Mouse (Mus musculus) hindbrain, embryonic 10.5 days (tissue): ENCODE results near the gene Gata2. TPM values are rescaled to one million over a fixed set of nuclear protein-coding genes. Genes with fewer than 3 reads are reported as not detected.
A peak's percentile ranks its signal among the peaks of the same experiment; 100 is the strongest.

ENCODE experiments used
- DNase-seq: peaks from one replicate; pipeline ENCODE4 v3.0.0-alpha.2; 2017; ENCODE audit warnings: low spot score
- H3K27ac ChIP-seq: fragments of 300-500 bp; sonication (generic); 2 replicates; pipeline ENCODE4 v1.5.1; 2016; ENCODE audit warnings: mild to moderate bottlenecking, moderate library complexity
- H3K27me3 ChIP-seq: fragments of 300-500 bp; sonication (generic); 2 replicates; pipeline ENCODE4 v1.6.1; 2016; ENCODE audit warnings: mild to moderate bottlenecking; ENCODE audit not compliant: poor library complexity, insufficient read depth, severe bottlenecking
- H3K36me3 ChIP-seq: fragments of 300-500 bp; sonication (generic); 2 replicates; pipeline ENCODE4 v1.6.1; 2016; ENCODE audit warnings: mild to moderate bottlenecking, moderate library complexity
- H3K4me1 ChIP-seq: fragments of 300-500 bp; sonication (generic); replicated peaks from 2 replicates; pipeline ENCODE4 v1.6.1; 2016; ENCODE audit warnings: mild to moderate bottlenecking
- H3K4me3 ChIP-seq: fragments of 300-500 bp; sonication (generic); 2 replicates; pipeline ENCODE4 v1.5.1; 2016; ENCODE audit warnings: mild to moderate bottlenecking, moderate library complexity
- H3K9me3 ChIP-seq: fragments of 300-500 bp; sonication (generic); 2 replicates; pipeline ENCODE4 v1.6.1; 2016; ENCODE audit warnings: mild to moderate bottlenecking, moderate library complexity
- WGBS: fragments of 180-500 bp; shearing (Covaris S2); methylation state at CpG from one replicate; pipeline ENCODE4 v1.1.7; 2016; 5-methylcytosine and 5-hydroxymethylcytosine counted together
- polyA plus RNA-seq: library from polyadenylated mRNA; unstranded; fragments of >200 nt; fragmentation: Nextera tagmentation; extraction: Ambion mirVana; gene quantifications from 2 replicates; pipeline ENCODE4 v1.2.1, GENCODE M21; 2016

Gene Gata2
- polyA plus RNA-seq, 1 experiment from 2014 or later: 20.0 TPM

DNA sequence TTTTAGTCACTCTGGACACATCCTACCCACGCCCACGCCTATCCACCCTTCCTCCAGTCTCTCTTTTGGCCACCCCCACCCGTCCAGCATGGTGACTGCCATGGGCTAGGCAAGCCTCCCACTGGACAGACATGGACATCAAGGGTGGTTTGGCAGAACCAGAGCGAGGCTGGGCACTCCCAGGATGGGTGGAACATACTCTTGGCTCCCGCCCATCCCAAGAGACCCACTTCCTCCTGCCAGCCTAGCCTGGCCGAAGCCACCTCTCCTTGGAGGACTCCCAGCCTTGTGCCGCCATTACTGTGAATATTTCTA, 11.7 kb downstream of the Gata2 start:
- no peaks in the 10 kb centered on the region for H3K9me3 ChIP-seq
- peaks cover 97% of the 10 kb centered on the region for H3K27me3 ChIP-seq
- no peak overlapping the region for H3K27ac ChIP-seq
- H3K4me3 ChIP-seq: no peak overlapping the region
- H3K36me3 ChIP-seq: no peaks in the 10 kb centered on the region
- H3K4me1 ChIP-seq: peaks cover 46% of the 10 kb centered on the region
- no peak for DNase-seq
- 20% methylated on average over 7 of the region's 7 CpGs for WGBS

DNA sequence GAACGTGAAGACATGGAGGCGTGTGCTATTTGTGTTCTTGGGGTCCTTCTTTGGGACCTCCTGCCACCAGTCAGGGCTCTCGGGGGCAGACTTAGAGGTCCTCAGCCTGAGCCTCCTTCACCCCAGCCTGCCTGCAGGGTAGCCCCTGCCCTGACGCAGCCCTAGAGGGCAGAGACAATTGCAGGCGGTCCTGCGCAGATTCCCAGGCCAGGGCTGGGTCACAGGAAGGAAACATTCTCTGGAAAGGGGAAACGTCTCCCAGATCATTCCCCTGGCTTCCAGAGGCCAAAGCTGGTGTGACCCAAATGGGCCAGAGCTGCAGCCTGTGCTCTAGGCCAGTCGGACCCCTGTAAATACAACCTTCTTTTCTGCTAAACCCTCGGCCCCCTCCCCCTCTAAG, 12.2 kb downstream of the Gata2 start:
- no peaks in the 10 kb centered on the region for H3K36me3 ChIP-seq
- peaks cover 40% of the 10 kb centered on the region for H3K4me1 ChIP-seq
- H3K27ac ChIP-seq: no peak overlapping the region
- WGBS: 9% methylated on average over 9 of the region's 9 CpGs
- peaks cover 91% of the 10 kb centered on the region for H3K27me3 ChIP-seq
- no peaks in the 10 kb centered on the region for H3K9me3 ChIP-seq
- no peak for DNase-seq
- no peak overlapping the region for H3K4me3 ChIP-seq

DNA sequence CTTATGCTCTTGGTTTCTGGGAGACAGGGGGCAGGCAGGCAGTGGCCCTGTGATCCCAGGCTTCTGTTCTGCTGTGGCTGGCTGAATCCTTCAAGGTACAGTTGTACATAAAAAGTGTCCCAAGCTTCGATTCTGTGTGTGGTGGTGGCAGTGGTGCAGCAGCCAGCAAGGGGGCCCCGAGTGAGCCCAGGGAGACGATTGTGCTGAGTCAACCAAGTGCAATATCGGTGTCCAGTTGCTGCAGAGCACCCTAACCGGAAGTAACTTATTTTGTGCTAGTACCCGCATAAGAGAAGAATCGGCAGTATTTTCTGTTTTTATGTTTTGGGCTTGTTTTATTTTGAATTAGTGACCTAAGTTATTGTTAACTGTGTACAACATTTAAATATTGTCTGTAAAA, 12.9 kb downstream of the Gata2 start:
- 46% methylated on average over 7 of the region's 7 CpGs for WGBS
- H3K9me3 ChIP-seq: no peaks in the 10 kb centered on the region
- H3K36me3 ChIP-seq: no peaks in the 10 kb centered on the region
- no peak for DNase-seq
- peaks cover 35% of the 10 kb centered on the region for H3K4me1 ChIP-seq
- peaks cover 85% of the 10 kb centered on the region for H3K27me3 ChIP-seq
- 0 out of 2 replicates have a peak overlapping the region, but pooled peaks have one; percentile 23 for H3K27ac ChIP-seq
- H3K4me3 ChIP-seq: no peak overlapping the region

DNA sequence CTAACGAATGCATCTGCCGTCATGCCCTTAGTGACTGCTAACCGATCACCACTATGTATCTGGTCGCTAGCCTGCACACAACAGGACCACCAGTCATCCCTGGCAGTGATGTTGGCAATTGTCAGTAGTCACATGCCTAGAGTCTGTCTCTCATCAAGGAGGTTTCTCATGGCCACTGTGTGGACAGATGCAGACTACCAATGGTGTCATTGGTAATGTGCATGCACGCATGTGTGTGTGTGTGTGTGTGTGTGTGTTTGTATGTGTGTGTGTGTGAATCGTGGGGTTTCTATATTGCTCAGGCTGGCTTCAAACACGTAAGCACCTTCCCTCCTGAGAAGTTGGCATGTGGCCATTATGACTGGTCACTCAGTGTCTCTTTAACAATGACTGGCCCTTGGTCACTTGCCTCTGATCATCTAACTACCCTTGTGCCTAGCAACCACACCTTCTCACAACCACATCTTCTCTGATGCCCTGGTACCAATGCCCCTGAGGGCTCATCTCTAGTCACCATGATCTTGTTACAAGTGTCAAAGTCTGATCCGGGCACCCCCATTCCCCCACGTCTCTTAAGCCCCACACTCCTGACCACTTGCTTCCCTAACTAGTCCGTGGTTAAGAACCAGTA, 13.8 kb downstream of the Gata2 start:
- Histone ChIP-seq H3K4me3 (no peak overlapping the region), H3K27me3 (peaks cover 76% of the 10 kb centered on the region), H3K4me1 (peaks cover 35% of the 10 kb centered on the region), H3K36me3 (no peaks in the 10 kb centered on the region), H3K9me3 (no peaks in the 10 kb centered on the region), H3K27ac (no peak overlapping the region)
- WGBS: 86% methylated on average over 10 of the region's 10 CpGs
- DNase-seq: no peak

DNA sequence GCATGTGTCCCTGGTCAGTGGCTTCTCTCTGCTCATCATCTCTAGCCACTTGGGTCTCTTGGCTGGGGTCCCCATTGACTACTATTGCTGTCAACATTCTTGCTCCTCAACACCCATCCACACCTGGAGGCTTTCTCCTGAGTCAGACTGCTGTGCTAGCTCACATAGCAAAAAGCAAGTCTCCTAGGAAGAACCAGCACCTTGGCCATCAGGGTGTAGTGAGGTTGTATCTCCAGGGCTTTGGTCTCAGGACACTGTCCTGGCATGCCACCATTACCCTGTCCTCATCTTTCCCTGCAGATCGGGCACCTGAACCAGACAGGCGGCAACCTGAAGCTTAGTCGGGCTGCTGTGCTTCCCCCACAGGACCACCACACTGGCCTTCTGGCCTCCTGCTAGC, 14.6 kb downstream of the Gata2 start:
- H3K4me3 ChIP-seq: no peak overlapping the region
- peaks cover 68% of the 10 kb centered on the region for H3K27me3 ChIP-seq
- WGBS: 88% methylated on average over 3 of the region's 3 CpGs
- H3K9me3 ChIP-seq: no peaks in the 10 kb centered on the region
- H3K27ac ChIP-seq: no peak overlapping the region
- H3K4me1 ChIP-seq: peaks cover 29% of the 10 kb centered on the region
- H3K36me3 ChIP-seq: no peaks in the 10 kb centered on the region
- no peak for DNase-seq

GRCm38 (mm10) chr6:88209453-88209852, 15.8 kb downstream of the Gata2 start:
- Histone ChIP-seq H3K27me3 (peaks cover 56% of the 10 kb centered on the region), H3K4me1 (peaks cover 19% of the 10 kb centered on the region), H3K9me3 (no peaks in the 10 kb centered on the region), H3K27ac (no peak overlapping the region), H3K36me3 (no peaks in the 10 kb centered on the region), H3K4me3 (no peak overlapping the region)
- WGBS: 79% methylated on average over 5 of the region's 5 CpGs
- DNase-seq: no peak

DNA sequence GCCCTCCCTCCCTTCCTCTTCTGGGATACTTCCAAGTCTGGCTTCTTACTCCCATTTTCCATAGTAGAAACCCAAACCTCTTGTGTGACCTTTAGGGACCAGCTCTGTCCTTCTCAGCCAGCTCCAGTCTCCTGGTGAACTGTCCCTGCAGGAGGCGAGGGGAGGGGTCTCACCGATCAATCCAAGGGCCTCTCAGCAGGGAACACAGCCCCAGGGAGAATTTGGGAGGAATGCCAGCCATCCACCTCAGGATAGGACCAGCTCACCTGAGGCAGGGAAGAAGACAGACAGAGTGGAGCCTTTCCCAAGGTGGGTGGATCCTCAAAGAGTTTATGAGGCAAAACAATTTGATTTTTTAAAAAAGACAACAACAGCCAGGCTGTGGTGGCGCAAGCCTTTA, 16.5 kb downstream of the Gata2 start:
- no peak for DNase-seq
- Histone ChIP-seq H3K4me1 (peaks cover 14% of the 10 kb centered on the region), H3K27me3 (peaks cover 49% of the 10 kb centered on the region), H3K36me3 (no peaks in the 10 kb centered on the region), H3K9me3 (no peaks in the 10 kb centered on the region), H3K27ac (no peak overlapping the region), H3K4me3 (no peak overlapping the region)
- 62% methylated on average over 3 of the region's 3 CpGs for WGBS

GRCm38 (mm10) chr6:88215797-88216196, 22.1 kb downstream of the Gata2 start:
- 49% methylated on average over 6 of the region's 6 CpGs for WGBS
- DNase-seq: no peak
- Histone ChIP-seq H3K36me3 (no peaks in the 10 kb centered on the region), H3K4me3 (no peak overlapping the region), H3K27me3 (peaks cover 10% of the 10 kb centered on the region), H3K9me3 (peaks cover 5% of the 10 kb centered on the region), H3K4me1 (peaks cover 16% of the 10 kb centered on the region), H3K27ac (0 out of 2 replicates have a peak overlapping the region, but pooled peaks have one; percentile 0)

- Histone ChIP-seq H3K4me3 (no peak overlapping the region), H3K4me1 (peaks cover 16% of the 10 kb centered on the region), H3K9me3 (peaks cover 5% of the 10 kb centered on the region), H3K27me3 (peaks cover 12% of the 10 kb centered on the region), H3K27ac (no peak overlapping the region), H3K36me3 (no peaks in the 10 kb centered on the region)
- WGBS: 78% methylated on average over 4 of the region's 4 CpGs
- no peak for DNase-seq
Observed at GRCm38 (mm10) chr6:88216199-88216598, 22.5 kb downstream of the Gata2 start.

DNA sequence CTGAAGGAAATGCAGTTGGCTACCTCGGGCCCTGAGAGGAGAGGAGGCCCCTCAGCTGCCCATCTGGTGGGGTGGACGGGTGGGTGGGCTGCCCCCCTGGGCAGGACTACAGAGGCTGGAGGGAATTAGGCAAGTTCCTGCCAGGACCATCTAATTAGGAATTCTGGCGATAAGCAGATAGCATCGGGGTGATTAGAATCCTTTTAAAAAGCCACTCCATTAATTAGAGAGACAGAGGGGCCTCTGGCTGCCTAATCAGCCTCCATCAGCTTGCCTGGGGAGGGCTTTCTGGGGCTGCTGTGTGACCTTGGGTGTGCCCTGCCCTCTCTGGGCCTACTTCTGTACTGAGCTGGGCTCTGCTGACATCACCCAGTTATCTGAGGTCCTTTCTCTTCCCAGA, 25.4 kb downstream of the Gata2 start:
- peaks cover 5% of the 10 kb centered on the region for H3K9me3 ChIP-seq
- H3K27ac ChIP-seq: no peak overlapping the region
- H3K4me1 ChIP-seq: peaks cover 25% of the 10 kb centered on the region
- H3K36me3 ChIP-seq: no peaks in the 10 kb centered on the region
- WGBS: 39% methylated on average over 4 of the region's 4 CpGs
- H3K27me3 ChIP-seq: peaks cover 28% of the 10 kb centered on the region
- DNase-seq: no peak
- no peak overlapping the region for H3K4me3 ChIP-seq

DNA sequence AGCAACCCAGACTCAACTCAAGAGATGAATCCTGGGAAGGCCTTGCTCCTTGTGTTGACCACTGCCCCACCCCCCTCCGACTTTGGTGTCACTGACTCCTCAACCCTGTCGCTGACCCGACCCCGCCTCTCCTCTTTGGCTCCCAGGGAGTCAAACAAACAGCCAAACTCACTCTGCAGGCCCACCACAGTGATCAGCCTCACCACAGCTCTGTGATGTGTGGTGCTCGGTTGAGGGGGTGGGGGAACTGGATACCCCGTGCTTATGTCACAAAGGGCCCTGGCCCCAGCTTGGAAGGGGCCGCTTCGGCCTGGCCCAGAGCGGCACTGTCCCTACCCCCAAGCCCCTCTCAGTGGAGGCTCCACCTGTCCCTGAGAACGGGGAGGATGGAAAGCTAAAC, 28.3 kb downstream of the Gata2 start, which contains the start of gene Dnajb8:
Gene Dnajb8 (plus strand): TSS at position 301 of the 400 bp plus-strand sequence.
- WGBS: 28% methylated on average over 10 of the region's 10 CpGs
- Histone ChIP-seq H3K36me3 (no peaks in the 10 kb centered on the region), H3K27me3 (peaks cover 41% of the 10 kb centered on the region), H3K4me1 (peaks cover 34% of the 10 kb centered on the region), H3K4me3 (no peak within 1 kb of the TSS), H3K9me3 (peaks cover 5% of the 10 kb centered on the region), H3K27ac (peak within 1 kb of the TSS; percentile 14; the same call in 1 of the 2 replicates)
- DNase-seq: no peak

GRCm38 (mm10) chr6:88226570-88226994, 32.9 kb downstream of the Gata2 start:
- DNase-seq: peak; percentile 45
- no peaks in the 10 kb centered on the region for H3K9me3 ChIP-seq
- peaks cover 51% of the 10 kb centered on the region for H3K4me1 ChIP-seq
- peaks cover 63% of the 10 kb centered on the region for H3K27me3 ChIP-seq
- no peaks in the 10 kb centered on the region for H3K36me3 ChIP-seq
- H3K4me3 ChIP-seq: no peak overlapping the region
- peak overlapping the region; percentile 42; the same call in 1 of the 2 replicates for H3K27ac ChIP-seq
- WGBS: 16% methylated on average over 5 of the region's 5 CpGs

DNA sequence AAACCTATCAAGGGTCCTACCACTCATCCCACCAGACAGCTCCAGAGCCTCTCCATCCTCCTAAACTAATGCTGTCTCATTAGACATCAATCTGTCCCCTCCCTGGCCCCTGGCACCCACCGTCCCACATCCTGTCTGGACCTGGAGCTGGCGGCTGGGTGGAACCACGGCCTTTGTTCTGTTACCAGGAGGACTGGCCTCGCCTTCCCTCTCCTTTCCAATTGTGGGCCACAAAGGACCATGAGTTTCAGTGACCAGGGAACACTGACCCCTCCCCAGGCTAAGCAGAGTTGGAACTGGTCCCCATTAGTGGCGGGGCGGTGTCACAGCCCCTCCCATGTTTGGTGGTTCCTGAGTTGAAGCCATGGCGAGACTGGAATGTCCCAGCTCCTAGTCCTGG, 33.8 kb downstream of the Gata2 start:
- Histone ChIP-seq H3K9me3 (no peaks in the 10 kb centered on the region), H3K36me3 (no peaks in the 10 kb centered on the region), H3K4me3 (no peak overlapping the region), H3K27me3 (peaks cover 68% of the 10 kb centered on the region), H3K27ac (peak overlapping the region; percentile 72; the same call in 1 of the 2 replicates), H3K4me1 (peaks cover 43% of the 10 kb centered on the region)
- 58% methylated on average over 7 of the region's 7 CpGs for whole genome bisulfite sequencing
- DNase-seq: no peak

DNA sequence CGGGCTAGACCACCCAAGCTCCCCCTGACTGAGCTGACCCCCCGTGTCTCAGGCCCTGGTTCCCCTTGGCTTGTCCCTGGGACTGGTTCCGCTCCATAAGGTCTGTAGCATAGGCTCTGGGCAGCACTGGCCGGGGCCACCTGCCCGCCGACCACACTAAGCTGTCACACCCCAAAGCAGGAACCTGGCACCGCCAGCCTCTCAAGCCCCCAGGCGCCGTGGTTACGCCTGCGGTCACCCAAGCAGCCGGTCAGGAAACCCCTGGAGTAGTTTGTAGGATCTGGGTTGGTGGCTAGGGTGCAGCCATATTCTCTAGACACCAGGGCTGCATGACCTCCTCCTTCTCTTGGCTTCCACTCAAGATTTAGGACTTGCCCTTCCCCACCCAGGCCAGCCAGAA, 35.5 kb downstream of the Gata2 start:
- peaks cover 53% of the 10 kb centered on the region for H3K4me1 ChIP-seq
- H3K27me3 ChIP-seq: peaks cover 73% of the 10 kb centered on the region
- WGBS: 85% methylated on average over 12 of the region's 12 CpGs
- H3K36me3 ChIP-seq: no peaks in the 10 kb centered on the region
- no peaks in the 10 kb centered on the region for H3K9me3 ChIP-seq
- 0 out of 2 replicates have a peak overlapping the region, but pooled peaks have one; percentile 10 for H3K27ac ChIP-seq
- no peak for DNase-seq
- no peak overlapping the region for H3K4me3 ChIP-seq
